8 mouse cellular contexts compared by ENCODE assay signal in the genomic region with DNA sequence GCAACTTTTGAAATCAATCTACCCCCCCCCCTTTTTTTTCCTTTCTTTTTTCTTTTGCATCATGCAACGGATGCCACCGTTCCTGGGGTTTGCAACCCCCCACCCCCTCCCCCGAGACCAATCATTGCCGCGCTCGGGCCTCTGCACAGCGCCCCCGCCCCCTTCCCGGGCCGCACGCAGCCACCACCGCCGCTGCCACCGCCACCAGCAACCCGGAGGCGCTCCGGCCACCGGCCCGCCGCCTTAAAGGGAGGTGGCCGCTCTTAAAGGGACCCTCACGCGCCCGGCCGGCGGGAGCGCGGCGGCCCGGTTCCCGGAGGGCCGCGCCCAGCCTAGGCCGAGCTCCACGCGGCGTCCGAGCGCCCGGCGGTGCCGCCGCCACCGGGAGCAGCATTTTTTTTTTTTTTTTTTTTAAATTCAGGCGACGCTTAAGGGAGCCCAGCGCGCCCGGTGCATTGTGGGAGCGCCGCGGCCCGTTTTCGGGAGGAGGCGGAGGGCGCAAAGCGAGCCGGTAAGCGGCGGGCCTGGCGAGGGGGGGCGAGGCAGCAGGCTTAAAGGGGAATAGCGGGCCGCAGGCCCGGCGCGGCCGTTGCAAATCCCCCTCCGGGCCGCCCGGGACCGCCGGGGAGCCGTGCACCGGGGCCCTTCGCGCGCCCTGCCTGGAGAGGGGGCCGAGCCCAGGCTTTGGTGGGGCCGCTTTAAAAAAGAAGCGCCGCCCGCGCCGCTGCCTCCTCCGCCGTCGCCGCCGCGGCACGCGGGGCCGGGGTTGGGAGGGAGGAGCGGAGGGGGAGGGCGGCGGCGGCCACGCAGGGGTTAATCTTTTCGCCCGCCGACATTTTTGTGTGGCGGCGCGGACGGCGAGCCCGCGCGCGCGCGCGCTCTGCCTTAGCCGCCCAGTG. TPM values are rescaled to one million over a fixed set of nuclear protein-coding genes. Genes with fewer than 3 reads are reported as not detected.
A peak's percentile ranks its signal among the peaks of the same experiment; 100 is the strongest.
DNase-seq lines count a peak whose midpoint lies in the region; ATAC-seq and TF ChIP-seq lines count a peak whose summit lies in the region.

A gene (plus strand): TSS at position 215 of the 899 bp plus-strand sequence.

- no peak for TF ChIP-seq POLR2A in cortical plate, adult 2 months (IDR thresholded peaks at IDR 0.05; ENCODE audit: extremely low read depth, insufficient read depth, low read length)

- peaks cover 4% of the 10 kb centered on the region for H3K4me1 ChIP-seq in cortical plate, adult 2 months (ENCODE audit: control insufficient read depth, insufficient read depth, low read length)

- peak; percentile 80 for ATAC-seq in megakaryocyte, adult 5-6 weeks (ENCODE audit: poor library complexity, severe bottlenecking)

- peak within 1 kb of the TSS; percentile 96 for H3K27ac ChIP-seq in cortical plate, adult 2 months (ENCODE audit: insufficient read depth, low read length)

- H3K4me3 ChIP-seq in cortical plate, adult 2 months (ENCODE audit: insufficient read depth, low read length) = peak within 1 kb of the TSS; percentile 84

- TF ChIP-seq CTCF in cortical plate, adult 2 months (IDR thresholded peaks at IDR 0.05; ENCODE audit: extremely low read depth, insufficient read depth, low read length) = no peak

- DNase-seq in adipocyte (ENCODE audit: low spot score) = peak; percentile 74
- peak; percentile 85 for DNase-seq in gastrocnemius, postnatal 10 days
- DNase-seq in induced T-regulatory cell, adult 2 months (ENCODE audit: low read depth) = peak; percentile 86
- DNase-seq in left cerebral cortex, adult 8-10 months (ENCODE audit: low spot score in 2 of 2) = peak; percentile 68 to 79
- peak; percentile 85 for DNase-seq in right cerebral cortex, adult 18-20 months
- DNase-seq in urinary bladder, adult 2 months (ENCODE audit: low spot score) = peak; percentile 79

RNA-seq across cellular contexts. Expression of the gene that starts here (rescaled TPM):
- polyA plus RNA-seq in cortical plate, adult 2 months (2012; rRNA removed) = 16.7 and 17.5 TPM in 2 replicates
- 10 to 100 TPM; 24.0 to 29.2 TPM for total RNA-seq in gastrocnemius, postnatal 10 days (2021)
- total RNA-seq in left cerebral cortex, adult 8-10 months (2022) = 10 to 100 TPM; 19.3 to 26.1 (median 24.4) TPM
- 24.1 and 25.3 TPM in 2 replicates for total RNA-seq in megakaryocyte, adult 5-6 weeks (2015)
- total RNA-seq in megakaryocyte, adult 5-6 weeks (2017) = 31.8 and 34.9 TPM in 2 replicates
- 22.3 and 23.2 TPM in 2 replicates for polyA plus RNA-seq in urinary bladder, adult 2 months (2012; rRNA removed)

Comparison
In these comparisons a context has a peak if more than half of its experiments do, and no peak if none do; other contexts are left out.
1. Peak in every context shown above with its lines: DNase-seq, ATAC-seq, H3K4me3 ChIP-seq and H3K27ac ChIP-seq.